Mouse (Mus musculus): ENCODE measurements around the gene Magi2.

DNA sequence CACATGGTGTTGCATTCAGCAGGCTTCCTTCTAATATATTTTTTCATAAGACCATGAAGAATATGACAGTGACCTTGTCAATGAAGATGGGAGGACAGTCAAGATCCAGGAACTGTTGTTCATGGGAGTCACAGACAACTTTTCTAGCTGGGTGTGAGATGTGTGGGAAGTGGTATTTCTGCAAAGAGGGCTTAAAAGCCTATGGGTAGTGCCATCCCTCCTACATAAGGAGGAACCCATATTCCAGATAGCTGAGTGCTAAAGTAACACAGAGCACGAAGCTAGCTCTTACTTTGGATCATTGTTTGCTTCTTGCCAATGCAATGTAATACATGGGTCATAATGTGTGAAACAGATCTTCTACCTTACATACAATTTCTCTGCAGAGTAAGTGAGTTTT lies 1146.8 kb downstream of the Magi2 start:
- TF ChIP-seq EP300 (IDR thresholded peaks at IDR 0.05; ENCODE audit: low read depth) (no peak), CTCF (IDR thresholded peaks at IDR 0.05; ENCODE audit: low read depth) (no peak)
